Mouse (Mus musculus) urinary bladder, postnatal 4 days (tissue): ENCODE data around the gene Ywhae.

Source experiments
- DNase-seq, 2 experiments: peaks; one replicate each; pipeline ENCODE4 v3.0.0; 2021 to 2022; ENCODE audit warnings: low spot score in 2 of 2

The Ywhae gene

DNA sequence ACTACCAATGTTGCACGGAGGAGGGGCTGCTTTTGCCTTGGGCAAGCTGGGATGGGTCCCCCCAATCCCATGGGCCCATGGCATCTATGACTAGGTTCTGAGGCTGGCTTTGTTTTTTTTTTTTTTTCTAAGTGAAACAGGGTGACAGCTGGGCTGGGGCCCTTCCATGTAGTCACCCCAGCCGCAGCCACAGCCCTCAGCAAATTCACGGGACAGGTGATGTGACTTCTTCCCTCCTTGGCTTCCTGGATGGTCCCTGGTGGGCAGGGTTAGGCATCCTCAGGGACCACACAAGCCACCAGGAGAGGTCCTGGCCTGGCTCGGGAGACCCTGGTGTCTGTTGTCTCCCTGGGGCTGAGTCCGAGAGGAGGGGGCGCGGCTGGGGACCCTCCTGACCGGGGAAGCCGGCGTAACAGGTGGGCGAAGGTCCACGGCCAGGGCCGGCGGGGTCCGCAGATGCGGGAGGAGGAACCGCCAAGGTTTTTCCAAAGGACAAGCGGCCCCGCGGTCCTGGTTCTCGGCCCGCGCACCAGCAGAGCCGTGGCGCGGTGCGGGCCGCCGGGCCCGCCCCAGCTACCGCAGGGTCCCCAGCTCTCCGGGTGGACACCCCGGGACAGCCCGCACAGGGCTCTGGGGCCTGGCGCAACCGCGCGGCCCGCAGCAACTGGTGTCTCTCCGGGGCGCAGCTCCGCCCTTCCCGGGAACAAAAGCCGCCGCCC, 62.1 kb downstream of the Ywhae start:
- no peak for DNase-seq

DNA sequence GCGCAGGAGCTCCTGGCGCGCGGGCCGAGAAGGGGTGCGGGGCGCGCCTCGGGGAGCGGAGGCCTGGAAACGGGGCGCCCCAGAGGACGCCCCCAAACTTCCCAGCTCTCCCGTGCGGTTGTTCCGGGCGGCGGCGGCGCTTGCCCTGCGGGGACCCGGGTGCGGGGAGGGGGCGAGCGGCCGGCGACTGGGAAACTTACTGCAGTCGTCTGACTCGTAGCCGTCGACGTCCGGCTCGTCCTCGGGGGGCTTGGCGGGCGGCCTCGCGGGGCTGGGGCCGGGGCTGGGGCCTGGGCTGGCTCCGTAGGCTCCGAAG, 62.6 kb downstream of the Ywhae start:
- DNase-seq = no peak

DNA sequence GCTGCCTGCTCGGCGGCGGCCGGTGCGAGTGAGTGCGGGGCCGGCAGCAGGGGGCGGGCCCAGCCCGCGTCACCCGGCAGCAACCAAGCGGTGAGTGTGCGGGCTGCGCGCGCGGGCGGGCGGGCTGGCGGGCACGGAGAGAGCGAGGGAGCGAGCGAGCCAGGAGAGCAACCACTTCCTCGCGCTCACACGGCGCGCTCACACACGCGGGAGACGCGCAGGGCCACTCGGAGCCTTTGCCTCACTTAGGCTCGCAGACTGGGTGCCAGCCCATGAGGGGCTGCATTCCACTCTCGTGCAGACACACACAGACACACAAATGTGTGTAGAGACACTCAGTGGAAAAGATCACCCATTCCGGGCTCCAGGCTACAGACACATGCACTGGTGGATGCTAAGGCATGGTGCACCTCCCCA, 63.4 kb downstream of the Ywhae start, which contains the start of gene Doc2b:
Gene Doc2b, minus strand, starts transcription at position 21 of the 417 bp plus-strand sequence.
- DNase-seq = peak in 1 of 2 experiments; percentile 47

DNA sequence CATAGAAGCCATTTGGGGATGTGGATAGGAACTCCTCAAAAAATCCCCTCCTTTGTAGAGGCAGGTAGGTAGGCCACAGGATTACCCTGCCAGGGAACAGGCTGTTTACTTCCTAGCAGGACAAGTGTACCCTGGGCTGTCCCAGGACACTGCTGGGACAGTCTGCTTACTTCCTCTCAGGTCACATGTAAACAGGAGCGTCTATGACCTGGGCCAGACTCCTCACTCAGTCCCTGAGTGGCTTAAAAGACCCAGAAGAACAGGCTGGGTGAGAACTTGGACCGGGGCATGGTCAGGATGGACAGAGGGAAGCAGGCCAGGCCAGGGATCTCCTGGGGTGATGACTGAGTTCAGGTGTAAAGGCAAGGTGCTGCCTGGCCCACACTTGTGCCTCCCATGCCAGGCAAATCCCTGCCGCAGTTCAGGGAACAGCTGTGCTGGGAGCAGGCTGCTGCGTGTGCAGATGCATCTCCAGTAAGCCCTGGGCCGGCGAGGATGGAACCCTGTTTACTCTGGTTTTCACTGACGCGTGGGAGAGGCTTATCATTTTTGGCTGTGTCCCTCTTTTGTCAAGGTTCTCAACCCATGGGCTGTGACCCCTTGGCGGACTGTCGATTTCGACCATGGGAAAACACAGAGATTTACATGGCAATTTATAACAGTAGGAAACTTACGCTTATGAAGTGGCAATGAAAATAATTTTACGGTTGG, 64.0 kb downstream of the Ywhae start:
- peak in 1 of 2 experiments; percentile 31 for DNase-seq

DNA sequence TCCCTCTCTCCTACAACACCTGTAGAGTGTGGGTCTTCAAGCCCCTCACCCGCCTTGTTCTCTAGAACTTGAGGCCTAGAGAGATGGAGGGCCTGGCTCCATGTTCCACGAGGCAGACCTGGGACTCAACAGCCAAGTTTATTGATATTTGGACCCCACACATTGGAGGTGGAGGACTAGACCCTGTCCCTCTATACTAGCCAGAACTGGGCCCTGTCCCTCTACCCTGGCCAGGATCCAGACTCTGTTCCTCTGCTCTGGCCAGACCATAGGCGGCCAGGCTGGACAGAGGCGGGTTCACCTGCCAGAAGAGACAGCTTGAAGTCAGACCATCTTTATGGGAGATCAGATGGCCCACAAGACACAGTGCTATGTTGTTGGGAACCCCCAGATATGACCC, 68.7 kb downstream of the Ywhae start:
- no peak for DNase-seq

DNA sequence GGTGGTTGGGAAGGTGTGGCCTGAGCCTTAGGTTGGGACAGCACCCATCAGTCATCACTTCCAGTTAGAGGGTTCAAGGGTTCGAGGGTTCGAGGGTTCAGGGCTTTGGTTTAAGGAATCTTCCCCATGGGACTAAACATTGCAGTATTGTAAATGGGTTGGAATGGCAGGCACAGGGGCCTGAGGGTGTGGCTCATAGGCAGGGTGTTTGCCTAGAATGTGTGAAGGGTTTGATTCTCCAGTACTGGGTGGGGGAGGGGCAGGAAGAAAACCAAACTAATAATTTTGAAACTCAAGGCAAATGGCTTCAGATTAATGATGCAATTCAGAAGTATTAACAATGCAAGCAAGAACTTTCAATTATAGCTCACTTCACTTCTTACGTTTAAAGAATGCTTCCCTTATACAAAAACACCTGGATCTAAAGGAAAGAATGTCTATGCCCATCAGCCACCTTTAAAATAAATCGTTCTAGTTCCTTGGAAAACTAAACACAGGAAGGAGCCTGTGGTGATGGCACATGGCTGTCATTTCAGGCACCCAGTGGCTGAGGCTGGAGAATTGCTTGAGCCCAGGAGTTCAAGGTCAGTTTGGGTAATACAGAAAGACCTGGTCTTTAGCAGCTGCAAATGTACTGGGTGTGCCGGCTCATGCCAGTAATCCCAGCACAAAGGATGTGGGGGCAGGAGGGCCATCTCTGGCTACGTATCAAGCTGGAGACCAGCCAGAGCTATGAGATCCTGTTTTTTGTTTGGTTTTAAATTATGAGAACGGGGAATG, 69.3 kb downstream of the Ywhae start:
- no peak for DNase-seq

DNA sequence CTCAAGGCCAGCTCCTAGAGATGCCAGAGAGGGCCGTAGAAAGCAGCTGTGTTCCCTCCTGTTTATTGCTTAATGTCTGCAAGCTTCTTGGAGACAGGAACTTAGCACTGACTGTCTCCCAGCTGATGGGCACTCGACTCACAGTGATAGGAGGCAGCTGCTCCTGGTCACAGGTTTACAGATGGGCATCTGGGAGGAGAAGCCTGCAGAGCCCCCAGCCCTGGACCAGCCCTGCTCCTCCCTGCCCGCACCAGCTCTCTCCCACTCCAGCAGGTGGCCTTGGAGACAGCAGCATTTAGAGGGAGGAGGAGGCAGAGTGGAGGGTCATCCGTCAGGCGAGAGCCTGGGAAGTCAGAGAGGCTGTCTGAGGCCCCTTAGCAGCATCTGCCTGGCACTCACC, 74.8 kb downstream of the Ywhae start:
- DNase-seq = peak in 1 of 2 experiments; percentile 38

DNA sequence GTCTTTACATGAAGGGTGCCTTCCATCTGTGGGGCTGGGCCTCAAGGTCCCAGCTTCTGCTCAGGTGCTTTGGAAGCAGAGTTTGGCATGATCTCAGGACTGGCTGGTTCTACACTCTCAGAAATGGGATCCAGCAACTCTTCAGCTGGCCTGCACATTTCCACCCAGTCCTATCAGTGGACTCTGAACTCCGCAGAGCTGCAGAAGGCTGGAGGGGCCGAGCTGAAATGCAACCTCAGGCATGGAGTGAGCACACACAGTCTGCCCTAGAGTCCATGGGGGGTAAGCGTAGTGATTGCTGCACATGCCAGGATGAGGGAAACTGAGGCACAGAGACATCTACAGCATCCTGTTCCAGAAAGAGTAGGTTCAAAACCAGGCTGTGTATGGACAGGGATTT, 77.9 kb downstream of the Ywhae start:
- no peak for DNase-seq

DNA sequence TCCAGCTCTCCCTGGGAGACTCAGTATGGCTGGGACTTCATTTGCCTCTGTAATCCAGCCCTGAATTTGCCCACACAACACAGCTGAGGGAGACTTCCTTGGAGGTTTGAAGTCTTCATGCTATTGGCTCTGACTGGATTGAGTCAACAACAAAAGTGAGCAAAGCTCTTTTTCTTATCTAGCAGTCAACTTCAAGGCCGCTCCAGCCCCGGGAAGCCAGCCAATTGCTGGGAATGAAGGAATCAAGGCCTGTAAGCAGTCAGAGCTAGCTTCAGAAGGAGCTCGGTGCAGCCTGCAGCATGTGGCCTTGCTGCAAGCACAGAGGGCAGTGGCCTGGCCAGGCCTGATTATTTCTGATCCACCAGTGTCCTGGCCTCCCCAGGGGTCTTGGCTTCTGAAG, 79.2 kb downstream of the Ywhae start:
- DNase-seq = peak; percentile 88 to 94

DNA sequence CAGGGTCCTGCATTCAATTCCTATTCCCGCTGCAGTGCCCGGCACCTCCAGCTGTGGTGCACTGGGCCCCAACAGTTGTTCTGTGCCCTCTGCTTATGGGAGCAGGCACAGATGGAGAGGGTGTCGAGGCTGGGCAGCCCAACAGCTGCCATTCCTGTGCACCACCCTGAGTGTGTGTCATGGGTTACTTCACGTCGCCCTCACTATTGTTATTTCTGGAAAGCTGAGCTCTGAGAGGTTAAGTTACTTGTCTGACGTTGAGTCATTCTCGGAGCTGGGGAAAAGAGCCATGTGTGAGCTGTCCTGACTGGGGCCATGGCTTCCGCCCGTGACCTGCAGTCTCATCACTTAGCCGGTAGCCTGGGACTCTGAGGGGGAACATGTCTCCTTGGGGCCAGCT, 80.4 kb downstream of the Ywhae start:
- no peak for DNase-seq
